ENCODE assay signal across 9 mouse cellular contexts in genomic region chr2:60036361-60036760, GRCm38 (mm10).
DNase-seq lines count a peak whose midpoint lies in the region; ATAC-seq and TF ChIP-seq lines count a peak whose summit lies in the region.
"Had no signal": no experiment of that assay in that cellular context is flagged by ENCODE, and none has a peak within 500 bp of the region (broad histone marks: within the 10 kb centered on the region; RNA-seq: fewer than 3 reads in every experiment).

No protein-coding gene starts in this region.

- no peak for TF ChIP-seq EP300 in heart, postnatal 0 days (IDR thresholded peaks at IDR 0.05; ENCODE audit: low read depth)

- H3K27me3 ChIP-seq in heart, postnatal 0 days (ENCODE audit: control insufficient read depth, insufficient read depth, low read length): no peaks in the 10 kb centered on the region
- H3K27me3 ChIP-seq in heart, embryonic 10.5 days (ENCODE audit: insufficient read depth, poor library complexity, severe bottlenecking): no peaks in the 10 kb centered on the region
- H3K27me3 ChIP-seq in liver, embryonic 13.5 days: no peaks in the 10 kb centered on the region
- H3K27me3 ChIP-seq: Patski had no signal

- no peaks in the 10 kb centered on the region for H3K4me1 ChIP-seq in heart, postnatal 0 days (ENCODE audit: control insufficient read depth, insufficient read depth)
- H3K4me1 ChIP-seq in heart, embryonic 10.5 days: peaks cover 7% of the 10 kb centered on the region; the same call in 1 of the 2 replicates
- peaks cover 9% of the 10 kb centered on the region for H3K4me1 ChIP-seq in liver, embryonic 13.5 days (replicated peaks)

- peak overlapping the region; percentile 49; the same call in 1 of the 2 replicates for H3K27ac ChIP-seq in heart, postnatal 0 days (ENCODE audit: low read depth)
- H3K27ac ChIP-seq in heart, embryonic 10.5 days: no peak overlapping the region
- H3K27ac ChIP-seq in liver, embryonic 13.5 days: no peak overlapping the region

- no peak for TF ChIP-seq CTCF in heart, postnatal 0 days (IDR thresholded peaks at IDR 0.05; ENCODE audit: low read depth)

- no peak overlapping the region for H3K9ac ChIP-seq in heart, postnatal 0 days (replicated peaks; ENCODE audit: low read depth, low read length)
- no peak overlapping the region for H3K9ac ChIP-seq in liver, embryonic 13.5 days

- ATAC-seq in heart, postnatal 0 days (ENCODE audit: insufficient read depth, low read depth): no peak
- no peak for ATAC-seq in liver, embryonic 13.5 days (ENCODE audit: low read depth)
- ATAC-seq: Patski had no signal

- WGBS in heart, postnatal 0 days: 66% methylated on average over 3 of the region's 3 CpGs
- 76% methylated on average over 3 of the region's 3 CpGs for WGBS in heart, embryonic 10.5 days
- 68% methylated on average over 3 of the region's 3 CpGs for WGBS in liver, embryonic 13.5 days (ENCODE audit: insufficient replicate concordance)

- DNase-seq in cerebellum, adult 18-20 months: peak; percentile 37 to 39
- DNase-seq in cerebellum, postnatal 4 days (ENCODE audit: low spot score in 2 of 2): no peak
- no peak for DNase-seq in heart, postnatal 0 days (ENCODE audit: low spot score)
- DNase-seq in heart, embryonic 10.5 days (ENCODE audit: low spot score): no peak
- DNase-seq in 416B (ENCODE audit: low read depth): peak; percentile 60
- DNase-seq in liver, embryonic 13.5 days: no peak
- no peak for DNase-seq in urinary bladder, postnatal 36 days (ENCODE audit: low spot score in 2 of 2)
- DNase-seq in c-Kit-positive CD71-positive TER-119-positive erythroid progenitor cells, embryonic 14.5 days (ENCODE audit: low spot score): no peak

- H3K9me3 ChIP-seq in heart, postnatal 0 days (replicated peaks; ENCODE audit: control insufficient read depth, low read length): no peaks in the 10 kb centered on the region
- no peaks in the 10 kb centered on the region for H3K9me3 ChIP-seq in heart, embryonic 10.5 days
- no peaks in the 10 kb centered on the region for H3K9me3 ChIP-seq in liver, embryonic 13.5 days (replicated peaks)

- no peaks in the 10 kb centered on the region for H3K36me3 ChIP-seq in heart, postnatal 0 days (replicated peaks; ENCODE audit: control insufficient read depth, insufficient read depth, low read length)
- no peaks in the 10 kb centered on the region for H3K36me3 ChIP-seq in heart, embryonic 10.5 days
- H3K36me3 ChIP-seq in liver, embryonic 13.5 days: no peaks in the 10 kb centered on the region

- H3K4me3 ChIP-seq in heart, postnatal 0 days (ENCODE audit: low read depth, low read length): peak overlapping the region; percentile 54
- H3K4me3 ChIP-seq in heart, embryonic 10.5 days: no peak overlapping the region
- H3K4me3 ChIP-seq in liver, embryonic 13.5 days (replicated peaks): 0 out of 2 replicates have a peak overlapping the region, but pooled peaks have one; percentile 59

- peak overlapping the region; percentile 81 for H3K4me2 ChIP-seq in heart, postnatal 0 days (ENCODE audit: low read depth, low read length)
- H3K4me2 ChIP-seq in liver, embryonic 13.5 days: no peak overlapping the region

Comparison
In these comparisons a context has a peak if more than half of its experiments do, and no peak if none do; other contexts are left out.
1. DNase-seq: peak in cerebellum, adult 18-20 months (2 of 2) and 416B (single experiment); none in cerebellum, postnatal 4 days (0 of 2), heart, postnatal 0 days (single experiment), heart, embryonic 10.5 days (single experiment), liver, embryonic 13.5 days (single experiment), urinary bladder, postnatal 36 days (0 of 2) and c-Kit-positive CD71-positive TER-119-positive erythroid progenitor cells, embryonic 14.5 days (single experiment).